Mouse (Mus musculus) C2C12 (cell line): ENCODE results near the gene Nipa2.

Experiments used
- CEBPB ChIP-seq: IDR thresholded peaks from one replicate; pipeline ENCODE4 v1.6.1; 2011; ENCODE audit warnings: low read depth, mild to moderate bottlenecking, control low read depth, moderate library complexity
- CTCF ChIP-seq: IDR thresholded peaks from one replicate; pipeline ENCODE4 v1.5.1; 2011; ENCODE audit not compliant: control insufficient read depth, insufficient read depth, insufficient read length
- FOSL1 ChIP-seq: IDR thresholded peaks from one replicate; pipeline ENCODE4 v1.8.0; 2011; ENCODE audit warnings: mild to moderate bottlenecking, low read length; ENCODE audit not compliant: poor library complexity, insufficient read depth, severe bottlenecking
- MAX ChIP-seq: IDR thresholded peaks from one replicate; pipeline ENCODE4 v1.6.1; 2011; ENCODE audit warnings: mild to moderate bottlenecking, control low read depth
- MYOD1 ChIP-seq: IDR thresholded peaks from one replicate; pipeline ENCODE4 v1.6.1; 2011; ENCODE audit warnings: low read depth; ENCODE audit not compliant: control insufficient read depth, insufficient read length
- MYOG ChIP-seq: IDR thresholded peaks from one replicate; pipeline ENCODE4 v1.6.1; 2011; ENCODE audit not compliant: control insufficient read depth, insufficient read length; ENCODE audit errors: extremely low read depth
- USF1 ChIP-seq: IDR thresholded peaks from one replicate; pipeline ENCODE4 v1.6.1; 2011; ENCODE audit warnings: low read depth, mild to moderate bottlenecking, control low read depth, moderate library complexity

- no peak for TF ChIP-seq CTCF
- TF ChIP-seq MAX = no peak
- no peak for TF ChIP-seq CEBPB
- no peak for TF ChIP-seq USF1
- TF ChIP-seq MYOG = no peak
- TF ChIP-seq MYOD1 = no peak
- no peak for TF ChIP-seq FOSL1
Observed at GRCm38 (mm10) chr7:55957916-55958315, 4.4 kb downstream of the Nipa2 start.
